Mouse (Mus musculus): ENCODE data around the gene S100a13. TPM values are rescaled to one million over a fixed set of nuclear protein-coding genes. Genes with fewer than 3 reads are reported as not detected.

S100a13 gene
- polyA plus RNA-seq, 1 experiment from 2014 or later: 39.8 TPM

DNA sequence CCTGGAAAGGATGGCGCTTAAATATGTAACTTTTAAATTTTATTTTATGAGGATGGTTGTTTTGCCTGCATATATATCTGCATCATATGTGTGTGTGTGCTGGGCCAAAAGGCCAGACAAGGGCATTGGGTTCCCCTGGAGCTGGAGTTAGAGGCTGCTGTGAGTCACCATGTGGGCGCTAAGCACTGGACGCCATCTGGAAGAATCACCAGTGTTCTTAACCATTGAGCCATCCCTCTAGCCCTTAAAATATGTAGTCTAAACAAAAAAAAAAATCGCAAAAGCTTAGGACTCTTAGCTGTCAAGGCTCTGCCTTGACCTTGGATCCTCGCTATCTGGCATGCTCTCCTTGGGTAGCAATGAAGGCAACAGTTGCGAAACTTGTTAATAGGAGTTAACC is 25.7 kb upstream of the S100a13 start:
- Histone ChIP-seq H3K4me3 (replicated peaks) (no peak overlapping the region), H3K36me3 (peaks cover 58% of the 10 kb centered on the region), H3K27me3 (no peaks in the 10 kb centered on the region)

DNA sequence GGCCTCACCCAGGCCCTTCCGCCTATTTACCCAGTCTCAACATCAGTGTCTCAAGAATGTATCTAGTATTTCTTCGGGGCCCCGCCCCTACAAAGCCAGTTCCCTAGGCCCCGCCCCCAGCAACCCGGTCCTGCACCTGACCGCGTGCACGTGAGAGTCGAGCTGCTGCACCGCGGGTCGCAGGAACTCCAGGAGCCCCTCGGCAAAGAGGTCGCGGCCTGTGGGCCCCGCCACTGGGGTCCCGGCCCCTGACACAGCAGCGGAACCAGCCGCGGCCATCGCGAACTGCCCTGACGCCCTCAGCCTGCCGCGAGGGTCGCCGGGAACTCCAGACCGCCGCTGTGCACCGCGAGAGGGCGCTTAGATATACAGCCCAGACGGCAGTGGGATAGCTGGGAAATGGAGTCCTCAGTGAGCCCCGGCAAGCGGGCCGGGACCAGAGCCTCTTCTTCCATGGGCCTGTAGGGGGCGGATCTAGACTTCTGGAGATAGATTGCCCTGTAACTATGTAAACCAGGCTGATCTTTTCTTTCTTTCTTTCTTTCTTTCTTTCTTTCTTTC is 23.5 kb upstream of the S100a13 start, which contains the start of gene Snapin:
Gene Snapin, minus strand, starts transcription at position 338 of the 561 bp plus-strand sequence.
- H3K9ac ChIP-seq: peak within 1 kb of the TSS; percentile 76
- H3K4me3 ChIP-seq (replicated peaks): peak within 1 kb of the TSS; percentile 86
- ATAC-seq (replicated peaks; ENCODE audit: low FRiP score): peak; percentile 99
- H3K27ac ChIP-seq: peak within 1 kb of the TSS; percentile 87
- WGBS: under 1% methylated on average over 37 of the region's 37 CpGs
- peaks cover 45% of the 10 kb centered on the region for H3K36me3 ChIP-seq
- peaks cover 13% of the 10 kb centered on the region for H3K4me1 ChIP-seq
- no peaks in the 10 kb centered on the region for H3K27me3 ChIP-seq
- peak within 1 kb of the TSS; percentile 67 for H3K4me2 ChIP-seq
- H3K9me3 ChIP-seq (replicated peaks): no peaks in the 10 kb centered on the region

More for the DNA sequence above, 25.7 kb upstream of the S100a13 start:
- H3K4me2 ChIP-seq: no peak overlapping the region
- no peak overlapping the region for H3K27ac ChIP-seq
- WGBS: 85% methylated on average over 6 of the region's 6 CpGs
- H3K4me1 ChIP-seq: peaks cover 13% of the 10 kb centered on the region
- H3K9me3 ChIP-seq (replicated peaks): no peaks in the 10 kb centered on the region
- H3K9ac ChIP-seq: no peak overlapping the region
- ATAC-seq (replicated peaks; ENCODE audit: low FRiP score): no peak

DNA sequence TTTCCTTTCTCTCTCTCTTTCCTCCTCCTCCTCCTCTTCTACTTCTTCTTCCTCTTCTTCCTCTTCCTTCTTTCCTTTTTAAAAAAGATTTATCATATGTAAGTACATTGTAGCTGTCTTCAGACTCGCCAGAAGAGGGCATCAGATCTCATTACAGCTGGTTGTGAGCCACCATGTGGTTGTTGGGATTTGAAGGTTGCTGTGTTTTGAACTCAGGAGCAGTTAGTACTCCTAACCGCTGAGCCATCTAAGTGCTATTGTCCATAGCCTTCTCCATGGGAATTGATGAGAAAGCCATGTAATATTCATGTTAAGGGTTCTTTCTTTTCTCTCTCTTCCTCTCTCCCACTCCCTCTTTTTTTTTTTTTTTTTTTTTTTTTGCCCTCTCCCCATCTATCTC is 22.9 kb upstream of the S100a13 start:
- Histone ChIP-seq H3K9ac (no peak overlapping the region), H3K4me1 (peaks cover 13% of the 10 kb centered on the region), H3K4me3 (replicated peaks) (no peak overlapping the region), H3K36me3 (peaks cover 45% of the 10 kb centered on the region), H3K9me3 (replicated peaks) (no peaks in the 10 kb centered on the region), H3K27ac (no peak overlapping the region), H3K4me2 (no peak overlapping the region), H3K27me3 (no peaks in the 10 kb centered on the region)
- 36% methylated on average over 2 of the region's 2 CpGs for WGBS
- no peak for ATAC-seq (replicated peaks; ENCODE audit: low FRiP score)

DNA sequence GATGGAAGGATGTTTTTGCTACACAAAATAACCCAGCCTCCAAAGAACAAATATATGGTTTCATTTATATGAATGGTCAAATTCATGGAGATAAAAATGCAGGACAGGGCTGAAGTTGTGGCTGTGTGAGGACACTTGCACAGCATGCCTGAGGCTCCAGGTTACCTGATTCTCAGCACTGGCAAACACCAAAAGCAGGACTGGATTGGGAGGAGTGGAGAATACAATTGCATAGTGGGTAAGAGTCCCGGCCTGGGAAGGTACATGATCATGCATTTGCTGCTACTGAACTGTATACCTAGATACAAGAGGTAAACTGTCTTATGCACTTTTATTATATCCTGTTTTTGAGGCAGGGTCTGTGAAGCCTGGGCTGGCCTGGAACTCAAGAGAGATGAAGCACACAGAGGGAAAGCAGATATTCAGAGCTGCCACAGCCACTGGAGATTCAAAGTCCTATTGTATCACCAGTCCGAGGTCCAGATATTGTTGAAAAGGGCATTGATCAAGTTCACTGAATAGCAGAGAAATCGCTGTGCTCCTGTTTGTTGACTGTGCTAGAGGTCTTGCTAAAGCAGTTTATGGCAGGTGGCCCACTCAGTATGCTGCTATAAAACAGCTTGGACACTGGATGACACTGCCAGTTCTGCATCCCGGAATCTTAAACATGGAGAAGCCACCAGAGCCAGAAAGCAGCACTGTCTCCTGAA is 20.2 kb upstream of the S100a13 start:
- H3K4me2 ChIP-seq: no peak overlapping the region
- H3K36me3 ChIP-seq: peaks cover 47% of the 10 kb centered on the region
- ATAC-seq (replicated peaks; ENCODE audit: low FRiP score): no peak
- H3K9ac ChIP-seq: no peak overlapping the region
- no peaks in the 10 kb centered on the region for H3K27me3 ChIP-seq
- no peak overlapping the region for H3K4me3 ChIP-seq (replicated peaks)
- 59% methylated on average over 4 of the region's 4 CpGs for WGBS
- peaks cover 8% of the 10 kb centered on the region for H3K4me1 ChIP-seq
- H3K27ac ChIP-seq: no peak overlapping the region
- no peaks in the 10 kb centered on the region for H3K9me3 ChIP-seq (replicated peaks)

DNA sequence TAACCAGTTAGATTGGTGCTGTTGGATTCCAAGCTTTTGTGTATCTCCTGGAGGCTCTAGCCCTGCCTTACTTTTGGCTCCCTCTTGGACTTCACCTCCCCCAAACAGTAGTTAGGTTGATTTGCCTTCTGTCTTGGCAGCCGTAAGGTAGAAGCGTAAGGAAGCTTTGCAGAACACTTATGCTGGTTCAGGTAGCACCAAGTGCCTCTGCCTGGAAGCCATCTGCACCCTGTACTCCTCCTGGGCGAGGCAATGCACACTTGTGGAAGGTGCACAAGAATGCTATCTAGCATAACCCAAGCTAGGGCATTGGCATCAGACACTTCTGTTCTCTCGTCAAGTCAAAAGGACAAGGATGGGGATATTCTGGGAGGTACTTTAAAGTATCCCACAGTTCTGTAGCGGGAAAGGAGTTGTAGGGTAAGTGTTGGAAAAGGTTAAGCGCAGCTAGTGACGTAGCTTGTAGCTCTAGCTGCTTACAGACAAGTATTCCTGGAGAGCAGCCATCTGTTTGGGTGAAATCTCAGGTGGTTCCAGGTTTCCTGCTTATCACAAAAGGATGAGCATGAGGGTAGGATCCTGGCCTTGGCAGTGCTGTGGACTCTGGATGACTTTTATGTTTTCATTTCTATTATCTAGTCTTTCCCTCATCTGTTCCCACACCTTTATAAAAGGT is 18.2 kb upstream of the S100a13 start:
- WGBS: 91% methylated on average over 7 of the region's 7 CpGs
- no peak for ATAC-seq (replicated peaks; ENCODE audit: low FRiP score)
- H3K4me3 ChIP-seq (replicated peaks): no peak overlapping the region
- peaks cover 58% of the 10 kb centered on the region for H3K36me3 ChIP-seq
- H3K27me3 ChIP-seq: no peaks in the 10 kb centered on the region
- no peak overlapping the region for H3K9ac ChIP-seq
- H3K4me2 ChIP-seq: no peak overlapping the region
- H3K9me3 ChIP-seq (replicated peaks): no peaks in the 10 kb centered on the region
- no peak overlapping the region for H3K27ac ChIP-seq
- no peaks in the 10 kb centered on the region for H3K4me1 ChIP-seq

DNA sequence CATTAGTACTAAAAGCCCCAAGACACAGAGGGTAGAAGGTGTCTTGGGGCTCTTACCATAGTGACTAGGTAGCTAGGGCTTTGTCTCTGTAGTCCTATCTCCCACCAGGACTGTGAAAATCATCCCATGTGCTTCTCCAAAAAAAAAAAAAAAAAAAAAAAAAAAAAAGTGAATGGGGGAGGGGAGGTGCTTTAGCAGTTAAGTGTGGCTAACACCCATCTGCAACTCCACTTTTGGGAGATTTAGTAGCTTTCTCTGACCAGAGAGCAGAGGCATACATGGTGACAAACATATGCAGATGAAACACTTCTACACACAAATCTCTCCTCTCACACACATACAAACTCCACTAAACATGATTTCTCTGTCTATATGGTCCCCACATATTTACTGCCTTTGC is 16.6 kb upstream of the S100a13 start:
- no peak overlapping the region for H3K4me3 ChIP-seq (replicated peaks)
- H3K4me2 ChIP-seq: no peak overlapping the region
- H3K4me1 ChIP-seq: no peaks in the 10 kb centered on the region
- no peaks in the 10 kb centered on the region for H3K27me3 ChIP-seq
- no peak overlapping the region for H3K9ac ChIP-seq
- no peak overlapping the region for H3K27ac ChIP-seq
- H3K9me3 ChIP-seq (replicated peaks): no peaks in the 10 kb centered on the region
- H3K36me3 ChIP-seq: peaks cover 74% of the 10 kb centered on the region
- no peak for ATAC-seq (replicated peaks; ENCODE audit: low FRiP score)

DNA sequence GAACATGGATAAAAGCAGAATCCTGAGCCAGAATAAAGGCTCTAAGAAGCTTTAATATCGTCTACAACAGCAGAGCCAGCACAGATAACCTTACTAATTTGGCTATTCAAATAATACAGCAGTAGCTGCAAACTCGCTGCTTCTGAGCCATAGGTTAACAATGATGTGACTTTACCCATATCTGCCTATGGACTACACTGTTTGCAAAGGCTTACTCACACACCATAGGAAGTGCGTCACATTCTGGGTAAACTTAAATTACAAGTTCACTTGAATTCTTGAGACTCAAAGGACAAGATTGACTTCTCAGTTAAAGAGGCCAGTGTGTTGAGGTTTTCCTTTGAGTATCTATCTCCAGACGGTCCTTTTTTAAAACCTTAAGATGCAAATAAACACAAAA is 10.8 kb upstream of the S100a13 start:
- no peak for ATAC-seq (replicated peaks; ENCODE audit: low FRiP score)
- Histone ChIP-seq H3K4me2 (no peak overlapping the region), H3K4me1 (peaks cover 13% of the 10 kb centered on the region)

DNA sequence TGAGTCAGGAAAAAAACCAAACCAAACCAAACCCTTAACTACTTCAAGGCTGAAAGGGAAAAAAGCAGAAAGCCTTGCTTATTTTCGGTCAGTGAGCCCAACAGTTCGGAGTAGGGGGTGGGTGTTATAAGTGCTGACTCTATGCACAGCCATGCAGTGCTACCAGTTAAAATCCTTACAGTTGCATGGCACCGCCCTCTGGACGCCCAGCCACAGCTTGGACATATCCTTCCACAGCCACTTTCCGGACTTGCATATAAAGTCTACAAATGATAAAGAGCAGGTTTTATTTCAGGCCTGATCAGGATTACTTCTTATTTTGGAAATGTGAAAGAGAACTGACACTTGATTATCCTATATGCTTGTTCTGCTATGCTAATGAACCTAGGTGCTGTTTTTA is 9.0 kb upstream of the S100a13 start:
- Histone ChIP-seq H3K27ac (no peak overlapping the region), H3K4me1 (peaks cover 17% of the 10 kb centered on the region), H3K36me3 (peaks cover 71% of the 10 kb centered on the region), H3K4me3 (replicated peaks) (no peak overlapping the region), H3K9me3 (replicated peaks) (no peaks in the 10 kb centered on the region), H3K9ac (no peak overlapping the region), H3K27me3 (no peaks in the 10 kb centered on the region), H3K4me2 (no peak overlapping the region)
- ATAC-seq (replicated peaks; ENCODE audit: low FRiP score): no peak
- 91% methylated on average over 5 of the region's 5 CpGs for WGBS

More for the DNA sequence above, 10.8 kb upstream of the S100a13 start:
- Histone ChIP-seq H3K27me3 (no peaks in the 10 kb centered on the region), H3K27ac (no peak overlapping the region), H3K4me3 (replicated peaks) (no peak overlapping the region), H3K9ac (no peak overlapping the region), H3K36me3 (peaks cover 89% of the 10 kb centered on the region), H3K9me3 (replicated peaks) (no peaks in the 10 kb centered on the region)
- 83% methylated on average over 4 of the region's 4 CpGs for WGBS

DNA sequence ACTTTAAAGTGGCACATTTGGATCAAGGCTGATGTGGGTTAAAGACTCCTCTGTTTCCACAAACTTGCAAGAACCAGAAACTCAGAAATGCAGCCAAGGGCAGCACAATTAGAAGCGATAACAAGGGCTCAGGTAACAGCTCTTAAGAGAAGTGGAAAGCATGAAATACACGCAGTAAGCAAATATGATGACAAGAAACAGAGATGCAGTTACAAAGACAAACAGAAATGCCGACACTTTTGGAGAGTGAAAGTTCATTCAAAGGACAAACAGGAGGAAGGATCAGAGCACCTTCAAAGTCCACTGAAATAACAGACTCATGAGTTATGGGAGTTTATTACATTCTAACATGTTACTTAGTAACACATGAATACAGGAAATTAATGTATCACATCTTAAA is 7.9 kb upstream of the S100a13 start:
- no peak for ATAC-seq (replicated peaks; ENCODE audit: low FRiP score)
- peaks cover 17% of the 10 kb centered on the region for H3K4me1 ChIP-seq
- no peaks in the 10 kb centered on the region for H3K27me3 ChIP-seq
- H3K4me2 ChIP-seq: no peak overlapping the region
- WGBS: 75% methylated on average over 3 of the region's 3 CpGs
- no peaks in the 10 kb centered on the region for H3K9me3 ChIP-seq (replicated peaks)
- peaks cover 69% of the 10 kb centered on the region for H3K36me3 ChIP-seq
- H3K27ac ChIP-seq: no peak overlapping the region
- H3K9ac ChIP-seq: no peak overlapping the region
- no peak overlapping the region for H3K4me3 ChIP-seq (replicated peaks)

DNA sequence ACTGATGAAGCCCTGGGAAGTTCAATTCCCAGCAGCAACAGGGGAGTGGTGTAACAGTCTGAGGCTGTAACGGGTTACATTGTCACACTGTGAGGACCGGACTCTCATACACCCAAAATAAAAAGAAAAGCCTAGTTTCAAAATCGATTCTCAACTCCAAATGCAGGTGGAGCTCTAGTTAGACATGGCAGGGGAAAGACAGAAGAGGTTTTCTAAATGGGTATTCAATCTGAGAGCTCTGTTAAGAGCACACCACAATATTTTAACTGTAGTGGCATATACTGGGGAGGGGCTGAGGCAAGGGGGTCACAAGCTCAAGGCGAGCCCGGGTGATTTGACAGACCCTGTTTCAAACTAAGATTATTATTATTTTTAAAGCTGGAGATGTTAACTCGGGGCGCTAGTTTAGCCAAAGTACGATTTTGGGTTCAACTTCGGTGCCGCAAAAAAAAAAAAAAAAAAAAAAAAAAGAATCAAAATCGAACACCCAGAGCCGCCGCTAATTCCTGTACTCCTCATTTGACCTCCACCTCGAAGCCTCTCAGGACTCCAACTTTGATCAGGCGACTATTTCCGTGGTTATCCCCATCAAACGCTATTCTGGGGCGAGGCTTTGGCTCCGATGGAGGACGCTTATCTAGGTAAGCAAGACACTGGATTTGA is 5.8 kb upstream of the S100a13 start:
- no peak for ATAC-seq (replicated peaks; ENCODE audit: low FRiP score)
- Histone ChIP-seq H3K27ac (peak overlapping the region; percentile 97), H3K4me2 (peak overlapping the region; percentile 62), H3K4me1 (peaks cover 18% of the 10 kb centered on the region), H3K9ac (peak overlapping the region; percentile 99), H3K4me3 (replicated peaks) (peak overlapping the region; percentile 95), H3K9me3 (replicated peaks) (no peaks in the 10 kb centered on the region), H3K27me3 (no peaks in the 10 kb centered on the region), H3K36me3 (peaks cover 48% of the 10 kb centered on the region)
- WGBS: 2% methylated on average over 20 of the region's 20 CpGs

DNA sequence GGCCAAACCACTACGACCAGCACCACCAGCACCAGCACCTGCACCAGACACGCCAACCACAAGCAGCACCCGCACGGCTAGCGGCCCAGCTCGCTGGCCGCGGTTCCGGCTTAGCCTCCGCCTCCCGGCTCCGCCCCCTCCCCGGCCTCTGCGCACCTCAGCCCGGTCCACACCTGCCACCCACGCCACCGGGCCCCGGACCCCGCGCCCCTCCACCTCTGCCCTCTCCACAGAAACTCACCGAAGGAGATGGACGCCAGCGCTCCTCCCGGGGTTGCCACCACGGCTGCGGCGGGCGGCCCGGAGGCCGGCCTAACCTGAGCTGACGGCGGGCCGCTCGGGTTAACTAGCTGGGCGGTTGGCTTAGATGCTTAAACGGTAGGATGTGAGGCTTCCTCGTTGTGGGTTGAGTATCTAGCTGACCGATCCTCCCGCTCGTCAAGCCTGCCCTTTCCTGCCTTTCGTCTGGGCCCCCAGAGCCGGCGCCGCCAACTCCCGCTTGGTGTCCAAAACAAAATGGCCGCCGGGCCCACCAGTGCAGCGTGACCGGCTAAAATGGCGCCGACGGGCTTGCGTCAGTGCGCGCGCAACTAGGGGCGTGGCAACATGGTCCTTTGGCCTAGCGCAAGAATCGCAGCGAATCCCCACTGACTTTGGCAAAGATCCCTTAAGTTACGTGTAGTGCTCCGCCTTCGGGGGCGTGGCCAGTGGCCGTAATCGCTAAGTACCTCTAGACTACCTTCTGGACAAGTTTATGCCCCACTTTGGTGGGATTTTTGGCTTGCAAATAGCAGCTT is 5.1 kb upstream of the S100a13 start, which contains the start of gene Chtop:
Gene Chtop, minus strand, starts transcription at position 549 of the 797 bp plus-strand sequence.
- Histone ChIP-seq H3K27me3 (no peaks in the 10 kb centered on the region), H3K4me3 (replicated peaks) (peak within 1 kb of the TSS; percentile 95), H3K4me1 (peaks cover 26% of the 10 kb centered on the region), H3K36me3 (peaks cover 41% of the 10 kb centered on the region), H3K9ac (peak within 1 kb of the TSS; percentile 99), H3K9me3 (replicated peaks) (no peaks in the 10 kb centered on the region), H3K4me2 (peak within 1 kb of the TSS; percentile 62), H3K27ac (peak within 1 kb of the TSS; percentile 97)
- ATAC-seq (replicated peaks; ENCODE audit: low FRiP score): peak; percentile 94
- under 1% methylated on average over 66 of the region's 66 CpGs for WGBS

Data from kidney, embryonic 15.5 days (tissue).